Mouse (Mus musculus): ENCODE data around the gene Glyatl3.

Glyatl3 gene

GRCm38 (mm10) chr17:40868952-40869747 lies 45.0 kb downstream of the Glyatl3 start:
- DNase-seq (ENCODE audit: low spot score in 2 of 2), result no peak

- DNase-seq (ENCODE audit: low spot score in 2 of 2), result no peak
These were observed 59.1 kb downstream of the Glyatl3 start for GRCm38 (mm10) chr17:40855065-40855464.

Data from frontal cortex, postnatal 14 days (tissue).